Mouse (Mus musculus) c-Kit-negative CD71-positive TER-119-positive erythroid progenitor cells, embryonic 14.5 days (primary cell): ENCODE data around the gene Trpm5.
A peak's percentile ranks its signal among the peaks of the same experiment; 100 is the strongest.

Experiments
- DNase-seq: peaks from one replicate; pipeline ENCODE4 v3.0.0-alpha.2; 2013; ENCODE audit warnings: low read depth, low spot score

The Trpm5 gene

DNA sequence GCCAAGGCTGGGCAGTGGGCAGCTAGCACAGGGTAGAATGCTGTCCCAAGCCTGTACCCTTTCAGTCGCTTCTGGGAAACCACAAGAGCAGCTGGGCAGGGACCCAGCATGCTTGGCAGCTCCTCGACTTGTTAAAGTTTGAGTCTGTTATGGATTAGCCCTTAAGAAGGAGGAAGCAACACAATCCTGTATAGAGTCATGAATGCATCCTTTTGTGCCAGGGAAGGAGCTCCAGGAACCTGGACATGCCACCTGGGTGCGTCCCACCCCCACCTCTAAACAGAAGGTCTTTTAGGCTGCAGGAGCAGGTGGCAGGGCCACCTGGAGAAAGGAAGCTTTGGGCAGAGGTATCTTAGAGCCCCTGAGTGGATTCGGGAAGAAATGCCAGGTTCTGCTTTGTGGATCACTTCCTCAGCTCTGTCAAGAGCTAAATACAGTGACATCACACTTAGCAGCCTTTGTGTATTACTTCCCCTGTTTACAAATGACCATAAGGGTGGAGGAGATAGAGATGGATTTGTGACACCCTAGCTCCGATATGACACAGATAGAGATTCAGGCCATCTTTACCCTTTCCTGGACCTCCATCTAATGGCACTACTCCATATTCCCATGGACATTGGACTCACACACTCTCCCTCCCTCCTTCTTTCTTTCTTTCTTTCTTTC lies 35.1 kb downstream of the Trpm5 start:
- DNase-seq, result no peak

DNA sequence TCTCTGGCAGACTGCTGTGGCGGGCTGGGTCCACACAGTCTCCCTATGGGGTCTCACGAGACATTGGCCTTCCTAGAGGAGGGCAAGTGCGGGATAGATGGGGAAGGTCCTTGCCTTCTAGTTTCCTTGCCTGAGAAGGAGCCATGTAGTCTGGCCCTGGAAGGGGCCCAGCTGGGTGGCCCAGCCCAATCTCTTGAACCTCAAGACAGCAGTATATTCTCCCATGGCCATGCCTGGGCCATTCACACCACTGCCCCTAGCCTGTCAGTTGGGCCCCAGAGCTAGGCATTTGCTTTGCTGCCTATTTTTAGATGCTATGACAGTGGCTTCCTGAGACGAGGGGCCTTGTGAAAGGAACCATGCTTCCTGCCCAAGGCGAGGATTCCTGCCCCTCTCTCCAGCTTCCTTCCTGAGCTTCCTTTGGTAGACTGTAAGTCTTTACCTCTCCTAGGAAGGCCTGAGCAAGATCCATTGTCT lies 36.2 kb downstream of the Trpm5 start:
- no peak for DNase-seq

- DNase-seq, result no peak
Observed at GRCm38 (mm10) chr7:143057667-143058220, 36.7 kb downstream of the Trpm5 start.

DNA sequence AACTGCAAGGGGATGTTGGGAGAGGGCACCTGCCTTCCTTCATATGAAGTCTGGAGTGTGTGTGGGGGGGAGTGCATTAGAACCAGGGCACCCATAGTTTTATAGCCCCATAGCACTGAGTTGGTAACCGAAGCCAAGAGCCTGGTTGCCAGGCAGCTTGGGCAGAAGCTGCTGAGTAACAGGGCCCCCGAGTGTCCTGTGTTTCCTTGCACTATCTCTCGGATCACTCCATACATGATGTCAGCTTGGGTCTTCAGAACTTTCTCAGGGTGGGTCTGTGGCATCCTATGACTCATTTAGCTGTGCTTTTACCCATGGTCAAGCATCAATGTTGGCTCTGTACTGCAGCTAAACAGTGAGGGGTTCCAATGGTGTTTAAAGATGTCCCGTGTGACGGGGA lies 37.4 kb downstream of the Trpm5 start:
- no peak for DNase-seq

GRCm38 (mm10) chr7:143055499-143056186 lies 38.8 kb downstream of the Trpm5 start:
- no peak for DNase-seq

GRCm38 (mm10) chr7:143055001-143055400 lies 39.4 kb downstream of the Trpm5 start:
- no peak for DNase-seq

DNA sequence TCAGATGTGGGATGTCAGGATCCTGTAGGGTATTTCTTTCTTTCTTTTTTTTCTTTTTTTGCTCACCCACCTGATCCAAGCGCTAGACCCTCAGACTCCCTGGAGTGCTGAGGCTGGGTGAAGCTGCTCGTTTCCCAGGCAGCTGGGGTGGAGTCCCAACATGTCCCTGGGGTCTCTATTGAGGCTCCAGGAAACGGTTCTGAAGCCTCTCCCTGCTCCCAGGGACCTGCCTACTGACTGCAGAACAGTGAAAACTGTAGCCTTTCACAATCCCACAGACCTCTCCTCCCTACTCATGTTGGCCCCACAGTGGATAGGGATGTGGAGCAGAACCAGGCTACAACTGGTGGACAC lies 39.9 kb downstream of the Trpm5 start:
- DNase-seq, result no peak

- DNase-seq, result no peak
Observed at GRCm38 (mm10) chr7:143053961-143054611, 40.4 kb downstream of the Trpm5 start.

- DNase-seq, result no peak
Observed at GRCm38 (mm10) chr7:143053008-143053899, 41.2 kb downstream of the Trpm5 start.

DNA sequence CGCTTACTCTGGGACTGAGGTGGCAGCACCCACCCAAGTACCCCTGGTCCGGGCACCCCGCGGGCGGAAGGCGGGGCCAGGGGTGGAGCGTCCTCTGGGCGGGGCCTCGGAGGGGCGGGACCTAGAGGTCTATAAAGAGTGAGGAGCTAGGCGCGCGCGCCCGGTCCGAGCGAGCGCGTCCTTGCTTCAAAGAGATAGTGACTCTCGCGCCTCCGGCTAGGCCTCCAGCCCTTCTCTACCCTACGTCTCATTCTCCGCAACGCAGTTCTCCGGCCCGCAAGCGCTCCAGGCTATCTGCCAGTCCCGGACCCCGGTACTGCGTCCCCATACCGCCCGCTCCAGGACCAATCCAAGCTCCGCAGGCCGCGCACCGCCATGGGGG lies 41.8 kb downstream of the Trpm5 start, which contains the start of gene Cd81:
TSS of gene Cd81 (plus strand) at position 114 of the 382 bp plus-strand sequence.
- DNase-seq, result peak; percentile 46

GRCm38 (mm10) chr7:143051316-143051715 lies 43.1 kb downstream of the Trpm5 start:
- no peak for DNase-seq

DNA sequence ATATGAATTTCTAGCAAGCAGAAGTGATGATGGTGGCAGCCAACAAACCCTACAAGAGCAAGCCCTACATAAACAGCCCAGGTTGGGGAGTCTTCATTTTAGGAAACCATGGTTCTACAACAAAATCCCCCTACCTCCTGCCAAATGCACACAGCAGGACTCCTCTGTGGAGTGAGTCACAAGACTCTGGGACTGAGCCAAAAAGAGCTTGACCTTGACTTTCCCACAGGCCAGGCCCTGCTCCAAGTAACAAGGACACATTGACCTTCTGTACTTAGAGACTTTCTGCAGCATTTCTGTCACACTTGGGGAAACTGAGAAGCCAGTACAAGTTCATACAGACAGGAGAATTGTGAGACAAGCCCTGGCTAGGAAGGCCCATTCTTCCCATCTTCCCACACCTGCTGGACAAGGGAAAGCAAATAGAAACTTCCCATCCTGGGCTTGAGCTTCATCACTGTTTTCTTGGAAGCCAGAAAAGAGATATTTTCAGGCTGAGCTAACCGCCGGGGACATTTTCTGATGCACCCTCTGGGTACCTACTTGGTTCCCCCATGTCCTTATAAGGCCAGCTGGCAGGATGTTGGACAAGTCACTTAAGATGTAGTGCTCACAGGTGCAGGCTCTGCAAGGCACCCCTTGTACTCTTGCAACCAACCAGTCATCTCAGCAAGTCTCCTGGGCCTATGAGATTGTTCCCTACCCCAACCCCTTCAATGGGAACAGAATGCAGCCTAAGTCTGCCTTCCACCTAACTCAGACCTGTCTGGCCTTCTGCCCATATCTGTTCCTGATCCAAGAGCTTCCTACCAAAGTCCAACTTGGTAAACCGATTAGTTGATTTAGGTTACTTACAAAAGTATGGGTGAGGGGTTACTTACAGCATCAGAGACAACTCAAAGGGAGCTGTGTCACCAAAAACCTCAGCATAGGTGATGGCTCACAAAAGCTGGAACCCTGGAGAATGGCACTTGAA lies 44.3 kb downstream of the Trpm5 start:
- DNase-seq, result no peak

GRCm38 (mm10) chr7:143049331-143049730 lies 45.1 kb downstream of the Trpm5 start:
- DNase-seq, result no peak

DNA sequence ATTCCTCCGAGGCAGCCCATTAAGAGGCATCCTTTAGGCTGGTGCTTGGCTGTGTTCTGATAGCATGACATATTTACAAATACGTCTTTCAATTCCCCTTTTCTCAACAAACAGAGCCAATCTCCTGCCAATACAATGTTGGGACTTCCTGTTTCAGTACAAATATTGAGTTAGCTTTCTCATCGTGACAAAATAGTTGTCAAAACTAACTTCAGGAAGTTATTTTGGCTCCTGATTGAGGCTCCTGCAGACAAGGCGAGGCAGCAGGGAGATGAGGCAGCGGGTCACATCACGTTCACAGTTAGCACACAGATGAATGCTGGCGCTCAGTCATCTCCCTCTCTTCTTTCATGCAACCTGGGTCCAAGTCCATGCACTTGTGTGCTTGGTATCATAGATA lies 48.1 kb downstream of the Trpm5 start:
- DNase-seq, result no peak

DNA sequence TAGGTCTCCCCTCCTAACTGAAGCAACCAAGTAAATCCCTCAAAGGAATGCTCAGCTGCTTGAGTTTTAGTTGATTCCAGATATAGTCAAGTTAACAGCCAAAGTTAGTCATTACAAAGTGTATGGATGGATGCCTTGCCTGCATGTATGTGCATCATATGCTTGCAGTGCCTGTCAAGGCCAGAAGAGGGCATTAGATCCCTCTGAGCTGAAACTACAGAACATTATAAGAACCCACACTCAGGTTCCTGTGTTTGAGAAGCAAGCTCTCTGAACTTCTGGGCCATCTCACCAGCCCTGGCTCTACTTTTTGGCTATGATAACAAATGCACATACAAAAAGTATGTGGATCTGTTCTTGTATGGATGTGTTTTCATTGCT lies 49.6 kb downstream of the Trpm5 start:
- DNase-seq, result no peak

DNA sequence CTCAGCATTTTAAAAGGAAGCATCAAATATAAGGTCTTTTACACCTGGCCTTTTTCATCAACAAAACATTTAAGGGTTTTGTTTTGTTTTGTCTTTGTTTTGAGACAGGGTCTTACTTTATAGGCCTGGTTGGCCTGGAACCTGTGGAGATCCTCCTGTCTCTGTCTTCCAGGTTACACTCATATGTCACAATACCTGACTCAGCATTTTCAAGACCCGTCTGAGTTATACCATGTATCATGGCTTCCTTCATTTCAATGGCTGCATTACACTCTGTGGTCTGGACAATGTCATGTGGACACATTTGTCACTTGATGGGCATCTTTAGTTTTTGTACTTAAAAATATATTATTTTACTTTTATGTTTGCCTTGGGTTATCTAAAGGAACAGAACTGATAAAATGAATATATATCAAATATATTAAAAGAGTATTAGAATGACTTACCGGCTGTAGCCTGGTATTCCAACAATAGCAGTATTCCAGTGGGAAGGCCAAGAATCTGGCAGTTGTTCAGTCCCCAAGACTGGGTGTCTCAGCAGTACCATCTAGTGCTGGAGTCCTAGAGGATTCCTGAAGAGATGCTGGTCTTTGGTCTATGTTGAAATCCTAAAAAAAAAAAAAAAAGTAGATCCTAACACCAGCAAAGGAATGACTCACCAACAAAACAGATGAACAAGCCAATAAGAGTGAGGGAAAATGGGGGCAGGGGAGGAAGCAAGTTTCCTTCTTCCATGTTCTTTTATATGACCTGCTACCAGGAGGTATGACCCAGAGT lies 50.2 kb downstream of the Trpm5 start:
- DNase-seq, result no peak

GRCm38 (mm10) chr7:143042897-143043300 lies 51.5 kb downstream of the Trpm5 start:
- no peak for DNase-seq

GRCm38 (mm10) chr7:143042089-143042488 lies 52.4 kb downstream of the Trpm5 start:
- no peak for DNase-seq

DNA sequence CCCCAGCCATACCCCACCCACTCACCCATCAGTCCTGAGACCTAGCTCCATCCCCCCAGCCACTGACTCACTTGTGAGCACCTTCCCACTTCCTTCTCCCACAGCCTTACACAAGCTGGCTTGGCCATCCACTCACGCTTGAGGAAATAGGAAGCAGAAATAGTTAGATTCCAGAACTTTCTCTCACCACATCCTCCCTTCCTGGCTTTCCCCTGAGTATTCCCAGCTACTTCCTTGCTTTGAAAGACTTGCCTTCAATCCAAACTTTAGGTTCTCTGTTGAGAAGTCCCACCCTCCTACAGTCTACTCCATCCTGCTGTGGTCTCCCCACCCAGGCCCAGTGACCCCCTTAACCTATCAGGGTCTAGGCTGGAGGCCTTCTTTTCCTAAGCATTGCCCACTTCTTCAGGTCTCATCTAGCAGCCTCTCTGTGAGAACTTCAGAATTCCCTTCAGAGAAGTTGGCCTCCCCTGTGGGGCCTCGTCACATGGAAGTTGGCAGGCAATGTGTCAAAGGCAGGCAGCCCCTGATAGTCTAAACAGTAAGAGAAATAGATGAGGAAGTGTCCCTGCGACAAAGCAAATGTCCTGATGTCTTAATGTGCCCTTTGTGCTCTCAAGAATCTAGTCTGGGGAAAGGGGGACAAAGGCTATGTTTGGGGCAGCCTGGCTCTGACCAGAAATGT lies 53.2 kb downstream of the Trpm5 start:
- DNase-seq, result no peak
